Mouse (Mus musculus): ENCODE data around the gene Fh1. TPM values are rescaled to one million over a fixed set of nuclear protein-coding genes. Genes with fewer than 3 reads are reported as not detected.

Gene Fh1
- polyA plus RNA-seq, 1 experiment from 2014 or later: 69.0 TPM

- H3K36me3 ChIP-seq (ENCODE audit: insufficient read depth, low read length): no peaks in the 10 kb centered on the region
- DNase-seq (ENCODE audit: low spot score) (peak; percentile 66), ATAC-seq (peak; percentile 44)
- WGBS: 62% methylated on average over 1 of the region's 1 CpGs
- H3K27ac ChIP-seq (ENCODE audit: low read length): peak overlapping the region; percentile 87; the same call in 1 of the 2 replicates
- H3K9ac ChIP-seq (replicated peaks; ENCODE audit: low read depth): no peak overlapping the region
- peak overlapping the region; percentile 68 for H3K4me3 ChIP-seq (ENCODE audit: low read depth, low read length)
- H3K4me1 ChIP-seq (ENCODE audit: insufficient read depth, low read depth, low read length): peaks cover 9% of the 10 kb centered on the region; the same call in 1 of the 2 replicates
- peak overlapping the region; percentile 93 for H3K4me2 ChIP-seq (replicated peaks; ENCODE audit: low read depth, low read length)
- no peaks in the 10 kb centered on the region for H3K9me3 ChIP-seq (ENCODE audit: low read length)
- no peaks in the 10 kb centered on the region for H3K27me3 ChIP-seq (replicated peaks; ENCODE audit: insufficient read depth, low read length)
- peak; percentile 78 for TF ChIP-seq CTCF (IDR thresholded peaks at IDR 0.05)
- TF ChIP-seq EP300 (IDR thresholded peaks at IDR 0.05): peak; percentile 18; the same call in 1 of the 2 replicates
Measured at GRCm38 (mm10) chr1:175625990-175626692, 706 bp upstream of the Fh1 start.

GRCm38 (mm10) chr1:175623656-175624055 lies 1.8 kb downstream of the Fh1 start:
- H3K36me3 ChIP-seq (ENCODE audit: insufficient read depth, low read length): no peaks in the 10 kb centered on the region
- DNase-seq (ENCODE audit: low spot score) (peak; percentile 27), ATAC-seq (no peak)
- H3K9me3 ChIP-seq (ENCODE audit: low read length): no peaks in the 10 kb centered on the region
- no peak overlapping the region for H3K27ac ChIP-seq (ENCODE audit: low read length)
- TF ChIP-seq EP300 (IDR thresholded peaks at IDR 0.05): peak; percentile 82
- no peak for TF ChIP-seq CTCF (IDR thresholded peaks at IDR 0.05)
- peaks cover 9% of the 10 kb centered on the region; the same call in 1 of the 2 replicates for H3K4me1 ChIP-seq (ENCODE audit: insufficient read depth, low read depth, low read length)
- H3K27me3 ChIP-seq (replicated peaks; ENCODE audit: insufficient read depth, low read length): no peaks in the 10 kb centered on the region
- no peak overlapping the region for H3K9ac ChIP-seq (replicated peaks; ENCODE audit: low read depth)
- no peak overlapping the region for H3K4me2 ChIP-seq (replicated peaks; ENCODE audit: low read depth, low read length)
- no peak overlapping the region for H3K4me3 ChIP-seq (ENCODE audit: low read depth, low read length)
- WGBS: 65% methylated on average over 6 of the region's 6 CpGs

GRCm38 (mm10) chr1:175619814-175620431 lies 5.5 kb downstream of the Fh1 start, which contains the start of gene Kmo:
Gene Kmo (plus strand): TSS chr1:175620381.
- WGBS: 89% methylated on average over 13 of the region's 13 CpGs
- H3K4me3 ChIP-seq (ENCODE audit: low read depth, low read length): no peak within 1 kb of the TSS
- no peak for DNase-seq (ENCODE audit: low spot score)
- no peaks in the 10 kb centered on the region for H3K9me3 ChIP-seq (ENCODE audit: low read length)
- H3K4me2 ChIP-seq (replicated peaks; ENCODE audit: low read depth, low read length): no peak within 1 kb of the TSS
- no peaks in the 10 kb centered on the region for H3K27me3 ChIP-seq (replicated peaks; ENCODE audit: insufficient read depth, low read length)
- H3K9ac ChIP-seq (replicated peaks; ENCODE audit: low read depth): no peak within 1 kb of the TSS
- H3K4me1 ChIP-seq (ENCODE audit: insufficient read depth, low read depth, low read length): peaks cover 9% of the 10 kb centered on the region; the same call in 1 of the 2 replicates
- TF ChIP-seq CTCF (IDR thresholded peaks at IDR 0.05): no peak
- no peak for TF ChIP-seq EP300 (IDR thresholded peaks at IDR 0.05)
- no peak for ATAC-seq
- H3K36me3 ChIP-seq (ENCODE audit: insufficient read depth, low read length): peaks cover 18% of the 10 kb centered on the region; the same call in 1 of the 2 replicates
- H3K27ac ChIP-seq (ENCODE audit: low read length): no peak within 1 kb of the TSS

- no peak for TF ChIP-seq EP300 (IDR thresholded peaks at IDR 0.05)
- TF ChIP-seq CTCF (IDR thresholded peaks at IDR 0.05): no peak
- Histone ChIP-seq H3K36me3 (ENCODE audit: insufficient read depth, low read length) (peaks cover 44% of the 10 kb centered on the region), H3K27me3 (replicated peaks; ENCODE audit: insufficient read depth, low read length) (no peaks in the 10 kb centered on the region), H3K27ac (ENCODE audit: low read length) (no peak overlapping the region), H3K4me1 (ENCODE audit: insufficient read depth, low read depth, low read length) (no peaks in the 10 kb centered on the region), H3K4me2 (replicated peaks; ENCODE audit: low read depth, low read length) (no peak overlapping the region), H3K9ac (replicated peaks; ENCODE audit: low read depth) (no peak overlapping the region), H3K4me3 (ENCODE audit: low read depth, low read length) (no peak overlapping the region), H3K9me3 (ENCODE audit: low read length) (no peaks in the 10 kb centered on the region)
- 95% methylated on average over 9 of the region's 9 CpGs for WGBS
- ATAC-seq (no peak), DNase-seq (ENCODE audit: low spot score) (no peak)
Measured at GRCm38 (mm10) chr1:175614992-175615391, 10.4 kb downstream of the Fh1 start.

- Histone ChIP-seq H3K4me3 (ENCODE audit: low read depth, low read length) (no peak overlapping the region), H3K4me2 (replicated peaks; ENCODE audit: low read depth, low read length) (no peak overlapping the region), H3K9ac (replicated peaks; ENCODE audit: low read depth) (no peak overlapping the region), H3K9me3 (ENCODE audit: low read length) (no peaks in the 10 kb centered on the region), H3K4me1 (ENCODE audit: insufficient read depth, low read depth, low read length) (no peaks in the 10 kb centered on the region), H3K27me3 (replicated peaks; ENCODE audit: insufficient read depth, low read length) (no peaks in the 10 kb centered on the region), H3K36me3 (ENCODE audit: insufficient read depth, low read length) (peaks cover 33% of the 10 kb centered on the region), H3K27ac (ENCODE audit: low read length) (no peak overlapping the region)
- ATAC-seq (no peak), DNase-seq (ENCODE audit: low spot score) (no peak)
- TF ChIP-seq EP300 (IDR thresholded peaks at IDR 0.05): no peak
- TF ChIP-seq CTCF (IDR thresholded peaks at IDR 0.05): no peak
- 88% methylated on average over 3 of the region's 3 CpGs for WGBS
Measured at GRCm38 (mm10) chr1:175608708-175609107, 16.7 kb downstream of the Fh1 start.

- TF ChIP-seq EP300 (IDR thresholded peaks at IDR 0.05): no peak
- no peak for TF ChIP-seq CTCF (IDR thresholded peaks at IDR 0.05)
- Histone ChIP-seq H3K27ac (ENCODE audit: low read length) (no peak overlapping the region), H3K9me3 (ENCODE audit: low read length) (no peaks in the 10 kb centered on the region), H3K36me3 (ENCODE audit: insufficient read depth, low read length) (peaks cover 30% of the 10 kb centered on the region), H3K27me3 (replicated peaks; ENCODE audit: insufficient read depth, low read length) (no peaks in the 10 kb centered on the region), H3K4me3 (ENCODE audit: low read depth, low read length) (no peak overlapping the region), H3K4me2 (replicated peaks; ENCODE audit: low read depth, low read length) (no peak overlapping the region), H3K4me1 (ENCODE audit: insufficient read depth, low read depth, low read length) (no peaks in the 10 kb centered on the region), H3K9ac (replicated peaks; ENCODE audit: low read depth) (no peak overlapping the region)
- ATAC-seq (peak; percentile 52), DNase-seq (ENCODE audit: low spot score) (peak; percentile 30)
- WGBS: 66% methylated on average over 18 of the region's 18 CpGs
Measured at GRCm38 (mm10) chr1:175607838-175608585, 17.4 kb downstream of the Fh1 start.
